Mouse (Mus musculus) lung, postnatal 10 days (tissue): ENCODE data around the gene Rhof.

Experiments used
- DNase-seq: peaks from one replicate; pipeline ENCODE4 v3.0.0; 2021

The Rhof gene

GRCm38 (mm10) chr5:123132308-123133071 lies at the start of gene Rhof:
Gene Rhof, minus strand, starts transcription at chr5:123132692.
- peak; percentile 88 for DNase-seq

GRCm38 (mm10) chr5:123181536-123181935 lies 49.0 kb upstream of the Rhof start:
- no peak for DNase-seq

GRCm38 (mm10) chr5:123180390-123180789 lies 47.9 kb upstream of the Rhof start:
- DNase-seq: no peak

- no peak for DNase-seq
These were observed 46.3 kb upstream of the Rhof start for GRCm38 (mm10) chr5:123178792-123179191.

GRCm38 (mm10) chr5:123171646-123172350 lies 39.3 kb upstream of the Rhof start:
- DNase-seq: peak; percentile 94

- DNase-seq: no peak
These were observed 37.9 kb upstream of the Rhof start for GRCm38 (mm10) chr5:123170365-123170764.

GRCm38 (mm10) chr5:123169284-123169683 lies 36.8 kb upstream of the Rhof start, which contains the start of gene Psmd9:
Gene Psmd9, plus strand, starts transcription at chr5:123169413.
- DNase-seq: no peak

- DNase-seq: no peak
These were observed 35.1 kb upstream of the Rhof start for GRCm38 (mm10) chr5:123167591-123167990.

- no peak for DNase-seq
These were observed 33.9 kb upstream of the Rhof start for GRCm38 (mm10) chr5:123166437-123166836.

- DNase-seq: no peak
These were observed 30.4 kb upstream of the Rhof start for GRCm38 (mm10) chr5:123162942-123163341.

- no peak for DNase-seq
These were observed 27.8 kb upstream of the Rhof start for GRCm38 (mm10) chr5:123160341-123160740.

- no peak for DNase-seq
These were observed 27.4 kb upstream of the Rhof start for GRCm38 (mm10) chr5:123159866-123160265.

GRCm38 (mm10) chr5:123159446-123159845 lies 27.0 kb upstream of the Rhof start:
- DNase-seq: no peak

- DNase-seq: no peak
These were observed 25.5 kb upstream of the Rhof start for GRCm38 (mm10) chr5:123157972-123158371.

GRCm38 (mm10) chr5:123156763-123157162 lies 24.3 kb upstream of the Rhof start:
- DNase-seq: no peak

- DNase-seq: peak; percentile 87
These were observed 22.9 kb upstream of the Rhof start for GRCm38 (mm10) chr5:123155425-123155824.

GRCm38 (mm10) chr5:123152901-123153300 lies 20.4 kb upstream of the Rhof start:
- no peak for DNase-seq

GRCm38 (mm10) chr5:123151707-123152362 lies 19.3 kb upstream of the Rhof start:
- DNase-seq: no peak

GRCm38 (mm10) chr5:123151077-123151476 lies 18.6 kb upstream of the Rhof start:
- DNase-seq: peak; percentile 63

- DNase-seq: peak; percentile 52
These were observed 18.1 kb upstream of the Rhof start for GRCm38 (mm10) chr5:123150641-123151040.

- peak; percentile 94 for DNase-seq
These were observed 17.2 kb upstream of the Rhof start for GRCm38 (mm10) chr5:123149451-123150400.

- no peak for DNase-seq
These were observed 15.7 kb upstream of the Rhof start for GRCm38 (mm10) chr5:123148073-123148722.
